Mouse (Mus musculus) intestine, postnatal 0 days (tissue): ENCODE data around the gene Spata5. TPM values are rescaled to one million over a fixed set of nuclear protein-coding genes. Genes with fewer than 3 reads are reported as not detected.

Experiments used
- ATAC-seq: fragments of 200-750 bp; cut with Nextera tagmentation; 2 replicates; pipeline ENCODE4 v1.8.0; 2017; ENCODE audit warnings: mild to moderate bottlenecking, moderate TSS enrichment, moderate library complexity
- H3K27ac ChIP-seq: fragments of 300-500 bp; sonication (generic); 2 replicates; pipeline ENCODE4 v1.5.1; 2014; ENCODE audit warnings: mild to moderate bottlenecking, low read depth, low read length, moderate library complexity
- H3K27me3 ChIP-seq: fragments of 300-500 bp; sonication (generic); replicated peaks from 2 replicates; pipeline ENCODE4 v1.6.1; 2014; ENCODE audit warnings: low read length, mixed read lengths; ENCODE audit not compliant: control insufficient read depth, insufficient read depth
- H3K36me3 ChIP-seq: fragments of 300-500 bp; sonication (generic); 2 replicates; pipeline ENCODE4 v1.6.1; 2014; ENCODE audit warnings: mild to moderate bottlenecking, moderate library complexity; ENCODE audit not compliant: control insufficient read depth, insufficient read depth
- H3K4me1 ChIP-seq: fragments of 300-500 bp; sonication (generic); replicated peaks from 2 replicates; pipeline ENCODE4 v1.6.1; 2014; ENCODE audit warnings: antibody characterized with exemption, low read length, mixed read lengths; ENCODE audit not compliant: control insufficient read depth, insufficient read depth
- H3K4me2 ChIP-seq: fragments of 300-500 bp; sonication (generic); replicated peaks from 2 replicates; pipeline ENCODE4 v1.6.1; 2014; ENCODE audit warnings: low read depth, mild to moderate bottlenecking, moderate library complexity
- H3K4me3 ChIP-seq: fragments of 300-500 bp; sonication (generic); 2 replicates; pipeline ENCODE4 v1.5.1; 2014; ENCODE audit warnings: low read depth, low read length
- H3K9ac ChIP-seq: fragments of 300-500 bp; sonication (generic); 2 replicates; pipeline ENCODE4 v1.6.1; 2014; ENCODE audit warnings: mild to moderate bottlenecking, low read depth, low read length
- H3K9me3 ChIP-seq: fragments of 300-500 bp; sonication (generic); 2 replicates; pipeline ENCODE4 v1.6.1; 2016; ENCODE audit warnings: mixed run types; ENCODE audit not compliant: control insufficient read depth
- CTCF ChIP-seq: sonication (generic); IDR thresholded peaks from 2 replicates; pipeline ENCODE4 v1.5.1; 2016; ENCODE audit warnings: low read depth, mild to moderate bottlenecking, control low read depth, antibody characterized with exemption, moderate library complexity
- WGBS: fragments of 180-500 bp; shearing (Covaris S2); extraction: QIAGEN DNeasy Blood & Tissue Kit; methylation state at CpG from one replicate; pipeline ENCODE4 v1.1.7; 2014; 5-methylcytosine and 5-hydroxymethylcytosine counted together
- polyA plus RNA-seq: library from polyadenylated mRNA; unstranded; fragments of >200 nt; fragmentation: Nextera tagmentation; extraction: Ambion mirVana; gene quantifications from 2 replicates; pipeline ENCODE4 v1.2.1, GENCODE M21; 2015

The Spata5 gene
- polyA plus RNA-seq, 1 experiment from 2014 or later, result 15.9 TPM

DNA sequence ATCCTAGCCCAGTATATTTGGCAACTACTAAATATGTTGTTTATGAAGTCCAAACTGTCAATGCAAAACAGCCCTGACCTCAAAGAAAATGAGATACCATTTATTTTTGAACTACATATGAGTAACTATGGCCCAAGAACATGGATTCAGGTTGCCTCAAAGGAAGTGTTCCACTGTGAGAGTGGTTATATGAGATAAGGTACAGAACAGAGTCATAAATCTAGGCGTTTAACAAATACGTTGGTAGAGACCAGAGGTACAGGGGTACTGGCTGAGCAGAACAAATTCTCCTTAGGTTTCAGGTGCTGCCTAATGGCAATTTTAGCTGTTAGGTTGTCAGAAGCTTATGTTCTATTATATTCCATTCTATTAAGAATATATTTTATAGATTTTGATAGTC lies 67.9 kb downstream of the Spata5 start:
- Histone ChIP-seq H3K4me3 (no peak overlapping the region), H3K4me1 (no peaks in the 10 kb centered on the region), H3K27ac (no peak overlapping the region), H3K9ac (no peak overlapping the region), H3K27me3 (no peaks in the 10 kb centered on the region), H3K4me2 (no peak overlapping the region), H3K9me3 (no peaks in the 10 kb centered on the region), H3K36me3 (no peaks in the 10 kb centered on the region)
- no peak for TF ChIP-seq CTCF
- 22% methylated on average over 2 of the region's 2 CpGs for WGBS
- no peak for ATAC-seq

DNA sequence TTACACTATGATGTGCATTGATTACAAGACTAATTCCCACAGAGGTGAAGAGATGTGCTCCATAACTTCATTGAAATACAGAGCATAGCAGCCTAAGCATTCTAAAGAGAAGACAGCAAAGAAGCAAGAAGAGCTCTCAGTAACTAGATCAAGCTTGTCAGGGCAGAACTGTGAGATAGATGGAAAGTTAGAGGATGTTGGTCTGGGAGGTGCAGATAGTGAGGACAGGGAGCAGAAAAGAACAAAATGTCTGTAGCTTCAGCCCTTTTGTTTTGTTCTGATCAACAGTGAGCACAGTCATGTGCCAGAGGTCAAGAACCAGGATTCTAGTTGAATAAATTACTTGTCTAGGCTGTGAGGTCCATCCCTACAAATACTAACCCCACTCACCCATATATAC lies 68.5 kb downstream of the Spata5 start:
- Histone ChIP-seq H3K4me3 (no peak overlapping the region), H3K36me3 (no peaks in the 10 kb centered on the region), H3K9me3 (no peaks in the 10 kb centered on the region), H3K27ac (no peak overlapping the region), H3K4me2 (no peak overlapping the region), H3K4me1 (no peaks in the 10 kb centered on the region), H3K27me3 (no peaks in the 10 kb centered on the region), H3K9ac (no peak overlapping the region)
- no peak for ATAC-seq
- TF ChIP-seq CTCF, result no peak

DNA sequence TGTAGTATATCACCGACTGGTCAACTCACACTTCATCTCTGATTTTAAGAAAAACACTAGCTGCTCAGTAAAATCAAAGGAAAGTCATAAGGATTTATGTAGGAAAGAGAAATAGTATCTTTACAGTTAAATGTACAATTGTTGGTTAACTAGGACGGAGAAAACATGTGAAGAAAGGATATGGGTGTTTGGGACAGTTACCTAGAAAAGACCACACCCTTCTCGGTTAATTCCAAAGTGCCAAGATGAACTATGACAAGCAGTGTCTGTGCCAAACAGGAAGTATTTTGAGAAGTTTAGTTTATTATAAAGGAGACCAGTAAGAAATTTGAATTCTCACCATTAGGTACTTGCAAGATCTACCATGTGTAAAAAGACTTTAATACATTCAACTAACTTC lies 70.3 kb downstream of the Spata5 start:
- Histone ChIP-seq H3K27me3 (no peaks in the 10 kb centered on the region), H3K36me3 (no peaks in the 10 kb centered on the region), H3K9me3 (no peaks in the 10 kb centered on the region), H3K4me2 (no peak overlapping the region), H3K27ac (no peak overlapping the region), H3K4me1 (no peaks in the 10 kb centered on the region), H3K4me3 (no peak overlapping the region), H3K9ac (no peak overlapping the region)
- no peak for ATAC-seq
- 72% methylated on average over 3 of the region's 3 CpGs for WGBS
- TF ChIP-seq CTCF, result no peak

DNA sequence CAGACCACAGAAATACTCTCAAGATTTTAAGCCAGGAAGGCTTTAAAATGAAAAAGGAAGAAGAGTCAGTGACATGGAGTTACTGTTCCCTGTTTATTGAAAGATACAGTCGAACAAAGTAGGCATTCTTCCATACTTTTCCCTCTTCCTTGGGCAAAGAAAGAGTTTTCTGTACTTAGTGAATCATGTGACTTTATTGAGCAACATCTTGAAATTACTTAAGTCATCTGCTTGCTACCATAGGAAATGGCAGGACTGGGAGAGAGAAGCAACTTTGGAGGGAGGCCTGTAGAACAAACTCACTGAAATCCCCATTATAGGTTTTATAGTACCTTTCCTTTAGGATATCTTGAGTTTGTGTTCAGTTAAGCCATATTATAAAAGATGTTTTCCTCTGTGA lies 81.2 kb downstream of the Spata5 start:
- Histone ChIP-seq H3K27ac (no peak overlapping the region), H3K9ac (no peak overlapping the region), H3K4me1 (no peaks in the 10 kb centered on the region), H3K4me2 (no peak overlapping the region), H3K36me3 (no peaks in the 10 kb centered on the region), H3K9me3 (no peaks in the 10 kb centered on the region), H3K4me3 (no peak overlapping the region), H3K27me3 (no peaks in the 10 kb centered on the region)
- no peak for TF ChIP-seq CTCF
- no peak for ATAC-seq
- 57% methylated on average over 1 of the region's 1 CpGs for WGBS

DNA sequence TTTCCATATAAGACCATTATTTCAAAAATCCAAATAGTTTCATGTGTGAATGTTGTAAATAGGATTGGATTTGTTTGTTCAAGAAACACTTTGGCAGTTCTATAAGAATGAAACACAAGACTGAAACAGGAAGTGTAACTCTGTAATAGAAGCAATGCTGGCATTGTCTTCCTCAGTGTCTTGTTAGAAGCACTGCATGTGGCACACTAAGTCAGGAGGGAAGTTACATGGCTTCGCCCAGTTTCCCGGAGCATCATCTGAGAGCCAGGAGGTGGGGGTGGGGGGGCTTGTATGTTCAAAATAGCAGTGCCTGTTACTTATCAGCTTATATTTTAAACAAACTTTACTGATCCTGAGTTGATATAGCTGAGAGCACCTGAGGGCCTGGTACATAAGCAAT lies 82.9 kb downstream of the Spata5 start:
- 72% methylated on average over 2 of the region's 2 CpGs for WGBS
- no peaks in the 10 kb centered on the region for H3K4me1 ChIP-seq
- H3K4me2 ChIP-seq, result no peak overlapping the region
- H3K9ac ChIP-seq, result no peak overlapping the region
- H3K27me3 ChIP-seq, result no peaks in the 10 kb centered on the region
- no peak overlapping the region for H3K4me3 ChIP-seq
- no peak for ATAC-seq
- H3K36me3 ChIP-seq, result no peaks in the 10 kb centered on the region
- H3K27ac ChIP-seq, result no peak overlapping the region
- no peak for TF ChIP-seq CTCF
- H3K9me3 ChIP-seq, result no peaks in the 10 kb centered on the region

DNA sequence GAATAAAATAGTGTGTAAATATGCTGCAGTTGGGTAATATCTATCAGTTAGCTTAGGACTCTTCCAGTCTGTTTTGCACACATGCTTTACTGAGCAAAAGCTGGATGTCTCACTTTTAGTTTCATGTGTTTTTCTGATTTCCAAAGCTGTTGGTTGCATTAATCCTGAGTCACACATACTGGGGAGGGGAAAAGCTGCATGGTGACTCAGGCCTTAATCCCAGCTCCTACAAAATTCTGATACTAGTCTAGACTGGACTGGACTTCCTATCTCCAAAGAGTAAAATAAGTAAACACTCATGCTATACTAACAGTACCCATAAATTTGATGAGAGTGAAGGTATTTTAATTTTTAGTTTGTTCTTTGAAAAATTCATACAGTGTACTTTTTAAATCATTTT lies 84.2 kb downstream of the Spata5 start:
- no peak overlapping the region for H3K4me3 ChIP-seq
- no peak overlapping the region for H3K9ac ChIP-seq
- no peak overlapping the region for H3K27ac ChIP-seq
- no peak for TF ChIP-seq CTCF
- no peaks in the 10 kb centered on the region for H3K27me3 ChIP-seq
- no peaks in the 10 kb centered on the region for H3K9me3 ChIP-seq
- no peak for ATAC-seq
- no peaks in the 10 kb centered on the region for H3K36me3 ChIP-seq
- no peak overlapping the region for H3K4me2 ChIP-seq
- no peaks in the 10 kb centered on the region for H3K4me1 ChIP-seq
